Mouse (Mus musculus) CD8-positive naive resting alpha-beta T cell, adult 2 months (primary cell): ENCODE data around the gene Nsdhl.

Experiments
- DNase-seq, 2 experiments: peaks; one replicate each; pipeline ENCODE4 v3.0.0; 2022; ENCODE audit warnings: low read depth in 2 of 2, low spot score in 2 of 2

The Nsdhl gene

GRCm38 (mm10) chrX:72995542-72995941 lies 77.2 kb downstream of the Nsdhl start:
- no peak for DNase-seq

- no peak for DNase-seq
Measured at GRCm38 (mm10) chrX:73003110-73003509, 84.8 kb downstream of the Nsdhl start.

GRCm38 (mm10) chrX:73005678-73006077 lies 87.3 kb downstream of the Nsdhl start:
- no peak for DNase-seq

GRCm38 (mm10) chrX:73007597-73008479 lies 89.5 kb downstream of the Nsdhl start:
- DNase-seq, result peak; percentile 85 to 87
